Mouse (Mus musculus) layer of hippocampus, adult 9-10 months (tissue): Measurements from ENCODE around the gene Sox15.
"Not testable (repeated sequence)": the region's sequence is repeated elsewhere in the genome, so short reads cannot be mapped to it uniquely, and the experiment has no call there.

ENCODE experiments used
- DNase-seq: peaks from one replicate; pipeline ENCODE4 v3.0.0; 2022; ENCODE audit warnings: low spot score

Sox15 gene

DNA sequence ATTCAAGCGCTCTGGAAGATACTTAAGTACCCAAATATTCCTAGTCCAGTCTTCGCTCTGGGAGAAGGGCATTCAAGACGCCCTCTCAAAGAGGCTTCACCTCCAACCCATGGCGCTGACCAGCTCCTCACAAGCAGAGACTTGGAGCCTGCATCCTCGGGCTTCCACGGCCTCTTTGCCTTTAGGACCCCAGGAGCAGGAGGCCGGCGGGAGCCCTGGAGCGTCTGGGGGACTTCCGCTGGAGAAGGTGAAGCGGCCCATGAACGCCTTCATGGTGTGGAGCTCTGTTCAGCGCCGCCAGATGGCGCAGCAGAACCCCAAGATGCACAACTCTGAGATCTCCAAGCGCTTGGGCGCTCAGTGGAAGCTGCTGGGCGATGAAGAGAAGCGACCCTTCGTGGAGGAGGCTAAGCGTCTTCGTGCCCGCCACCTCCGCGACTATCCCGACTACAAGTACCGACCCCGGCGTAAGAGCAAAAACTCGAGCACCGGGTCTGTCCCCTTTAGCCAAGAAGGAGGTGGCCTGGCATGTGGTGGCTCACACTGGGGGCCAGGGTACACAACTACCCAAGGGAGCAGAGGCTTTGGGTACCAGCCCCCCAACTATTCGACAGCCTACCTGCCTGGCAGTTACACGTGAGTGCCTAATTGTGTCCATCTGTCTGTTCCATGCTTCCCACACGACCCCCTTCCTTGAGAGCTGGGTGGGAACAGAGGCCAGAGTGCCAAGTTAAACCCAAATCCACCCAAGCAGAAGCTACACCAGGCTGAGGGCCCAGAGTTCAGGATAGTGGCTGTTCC is at the start of gene Sox15:
TSS of gene Sox15 (plus strand) at position 51 of the 801 bp plus-strand sequence.
- no peak for DNase-seq

DNA sequence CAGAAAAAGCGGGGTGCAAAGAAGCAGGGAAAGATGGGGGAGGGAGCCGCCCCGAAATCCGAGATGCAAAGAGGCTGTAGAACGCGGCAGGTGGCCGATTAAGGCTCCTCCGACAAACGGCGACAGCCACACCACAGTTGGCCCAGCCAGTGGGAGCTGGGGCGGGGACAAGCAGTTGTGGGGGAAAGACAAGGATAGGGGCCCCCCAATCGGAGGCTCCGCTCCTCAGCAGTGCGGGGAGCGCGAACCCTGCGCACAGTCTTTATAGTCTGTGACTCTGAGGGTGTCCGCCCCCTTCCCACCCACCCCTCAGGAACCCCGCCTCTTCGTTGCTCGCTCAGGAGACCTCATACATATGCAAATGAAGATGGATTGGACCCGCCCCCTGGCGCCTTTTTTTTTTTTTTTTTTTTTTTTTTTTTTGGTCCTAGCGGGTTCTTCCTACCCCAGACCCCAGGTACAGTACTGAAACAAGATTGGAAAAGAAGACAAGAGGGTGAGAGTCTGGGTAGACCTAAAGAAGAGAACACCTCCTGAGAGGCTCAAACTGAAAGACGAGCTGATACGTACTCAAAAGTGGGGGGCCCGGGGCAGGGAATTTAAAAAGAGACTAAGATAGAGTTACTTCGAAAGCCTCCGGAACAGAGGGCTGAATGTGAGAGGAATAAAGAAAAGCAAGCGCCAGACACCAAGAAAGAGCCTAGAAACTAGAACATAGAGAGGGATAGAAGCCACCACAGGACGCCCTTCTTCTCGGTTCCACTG is 49.2 kb upstream of the Sox15 start, which contains the start of gene Atp1b2:
TSS of gene Atp1b2 (minus strand) at position 217 of the 765 bp plus-strand sequence.
- DNase-seq, result no peak

DNA sequence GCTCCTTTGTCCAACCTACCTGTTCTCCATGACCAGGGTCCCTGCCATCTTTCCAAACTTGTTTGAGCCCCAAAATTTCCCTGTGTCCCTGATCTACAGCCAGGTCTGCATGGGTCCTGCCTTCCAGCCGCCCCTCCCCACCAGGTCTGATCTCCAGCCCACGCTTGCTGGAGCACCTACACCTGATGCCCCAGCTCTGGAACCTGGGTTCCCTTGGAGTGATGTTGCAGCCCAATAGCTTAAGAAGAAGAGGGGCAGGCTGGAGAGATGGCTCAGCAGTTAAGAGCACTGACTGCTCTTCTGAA is 48.7 kb upstream of the Sox15 start:
- no peak for DNase-seq

DNA sequence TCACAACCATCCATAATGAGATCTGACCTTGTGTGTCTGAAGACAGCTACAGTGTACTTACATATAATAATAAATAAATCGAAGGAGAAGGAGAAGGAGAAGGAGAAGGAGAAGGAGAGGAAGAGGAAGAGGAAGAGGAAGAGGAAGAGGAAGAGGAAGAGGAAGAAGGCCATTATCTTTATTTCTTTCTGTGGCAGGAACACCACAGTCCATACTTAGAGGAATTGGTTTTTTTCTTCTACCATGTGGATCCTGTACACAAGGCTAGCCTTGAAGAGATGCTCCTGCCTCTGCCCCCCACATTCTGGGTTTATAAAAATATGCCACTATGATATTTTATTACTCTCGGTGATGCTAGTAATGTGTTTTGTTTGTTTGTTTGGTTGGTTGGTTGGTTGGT is 48.3 kb upstream of the Sox15 start:
- DNase-seq, result no peak

DNA sequence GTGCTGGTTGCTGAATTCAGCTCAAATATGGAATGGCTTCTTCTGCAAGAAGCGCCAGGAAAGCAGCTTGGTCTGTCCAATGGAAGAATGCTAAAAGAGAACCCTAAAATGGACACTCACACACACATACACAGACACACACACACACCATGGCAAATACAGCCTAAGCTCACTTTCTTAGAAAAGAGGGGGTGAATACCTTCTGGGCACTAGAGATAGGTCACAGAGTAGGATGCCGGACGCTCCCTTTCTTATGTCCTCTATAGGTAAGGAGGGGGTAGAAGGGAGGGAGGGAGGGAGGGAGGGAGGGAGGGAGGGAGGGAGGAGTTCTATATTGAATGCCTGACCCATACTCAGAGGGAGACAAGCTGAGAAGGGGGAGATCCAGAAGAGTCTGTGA is 46.6 kb upstream of the Sox15 start:
- DNase-seq, result no peak

DNA sequence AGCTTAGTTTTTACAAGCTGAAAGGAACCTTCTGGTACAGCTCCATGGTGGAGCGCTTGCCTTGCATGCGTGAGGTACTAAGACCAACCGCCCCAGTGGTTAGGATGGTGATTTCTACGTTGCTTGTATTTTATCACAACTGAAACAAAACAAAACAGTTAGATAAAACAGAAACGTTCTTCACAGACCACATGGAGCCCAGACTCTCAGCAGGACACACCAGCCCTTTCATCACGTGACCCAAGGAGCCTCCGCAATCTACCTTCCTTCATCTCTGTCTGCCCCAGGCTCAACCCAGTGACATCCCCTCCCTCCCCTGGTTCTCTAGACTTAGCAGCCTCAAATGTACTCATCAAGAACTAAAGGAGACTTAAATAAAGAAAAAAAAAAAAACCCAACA is 45.7 kb upstream of the Sox15 start:
- DNase-seq, result no peak

DNA sequence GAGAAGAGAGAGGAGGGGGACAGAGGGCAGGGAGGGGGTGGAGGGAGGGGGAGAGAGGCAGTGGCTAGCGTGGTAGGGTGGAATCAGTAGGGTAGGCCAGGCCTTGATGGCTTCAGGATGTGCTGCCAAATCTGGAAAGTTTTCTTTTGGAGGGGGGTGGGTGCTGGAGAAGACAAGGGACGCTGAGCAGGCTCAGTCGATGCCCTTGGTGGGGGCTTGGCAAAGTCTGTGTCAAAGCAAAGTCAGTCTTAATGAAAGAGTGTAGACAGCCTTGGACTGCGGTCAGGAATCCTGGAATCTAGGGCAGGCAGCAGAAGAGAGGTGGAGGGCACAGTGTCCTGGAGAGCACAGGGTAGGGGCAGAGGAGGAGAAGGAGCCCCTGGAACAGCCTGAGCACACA is 44.2 kb upstream of the Sox15 start:
- DNase-seq, result no peak

DNA sequence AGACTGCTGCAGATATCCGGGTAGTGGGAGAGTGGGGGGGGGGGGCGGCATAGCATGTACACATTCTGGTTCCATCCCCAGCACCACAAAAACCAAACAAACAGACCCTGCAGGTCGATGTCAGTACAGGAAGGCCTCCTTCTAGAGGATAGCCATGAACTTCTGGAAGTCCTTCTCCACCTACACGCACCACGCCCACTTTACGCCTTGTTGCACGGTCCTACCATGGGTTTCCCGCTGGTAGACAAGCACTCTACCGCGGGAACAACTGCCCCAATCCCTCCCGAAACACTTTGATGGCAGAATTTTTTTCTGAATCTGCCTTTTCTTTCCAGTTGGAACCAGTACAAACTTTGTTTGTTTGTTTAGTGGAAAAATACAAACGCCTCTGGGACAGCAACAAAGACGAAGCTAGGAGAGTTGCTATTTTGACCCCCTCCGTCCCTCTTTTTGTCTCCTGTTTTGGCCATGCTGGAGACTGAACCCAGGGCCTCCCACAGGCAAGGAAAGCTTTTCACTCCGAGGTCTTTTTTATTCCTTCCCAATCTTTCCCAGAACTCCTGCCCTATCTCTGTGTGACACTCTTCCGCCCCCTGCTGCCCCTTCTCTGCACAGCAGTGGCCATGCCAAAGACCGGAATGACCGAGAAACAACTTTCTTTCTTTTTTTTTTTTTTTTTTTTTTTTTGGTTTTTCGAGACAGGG is 41.4 kb upstream of the Sox15 start:
- peak; percentile 78 for DNase-seq

DNA sequence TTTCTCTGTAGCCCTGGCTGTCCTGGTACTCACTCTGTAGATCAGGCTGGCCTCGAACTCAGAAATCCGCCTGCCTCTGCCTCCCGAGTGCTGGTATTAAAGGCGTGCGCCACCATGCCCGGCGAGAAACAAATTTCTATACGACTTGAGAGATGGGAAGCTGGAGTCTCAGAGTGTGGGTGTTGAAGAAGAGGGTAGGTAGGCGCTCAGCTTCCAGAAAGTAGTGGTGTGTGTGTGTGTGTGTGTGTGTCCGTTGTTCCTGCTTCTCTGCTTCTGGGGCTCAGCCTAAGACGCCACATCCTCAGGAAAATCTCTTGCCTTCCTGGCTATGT is 40.9 kb upstream of the Sox15 start:
- DNase-seq, result not testable (repeated sequence)

DNA sequence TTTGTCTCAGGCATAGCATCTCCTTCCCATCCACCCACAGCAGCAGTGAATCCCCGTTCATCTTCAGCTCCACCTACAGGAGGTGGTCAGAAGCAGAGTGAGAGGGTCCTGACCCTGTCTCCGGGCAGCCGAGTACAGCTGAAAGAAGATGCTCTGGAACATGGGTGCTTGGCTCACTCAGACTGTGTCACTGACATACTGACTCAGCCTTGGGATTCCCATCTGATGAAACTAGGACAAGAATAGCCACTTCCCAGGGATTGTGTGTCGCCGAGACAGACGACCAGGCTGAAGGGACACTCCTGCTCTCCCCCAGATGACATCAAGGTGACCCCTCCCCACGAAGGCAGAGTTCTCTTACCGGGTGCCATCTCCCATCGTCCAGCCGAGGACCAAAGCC is 38.3 kb upstream of the Sox15 start:
- no peak for DNase-seq

DNA sequence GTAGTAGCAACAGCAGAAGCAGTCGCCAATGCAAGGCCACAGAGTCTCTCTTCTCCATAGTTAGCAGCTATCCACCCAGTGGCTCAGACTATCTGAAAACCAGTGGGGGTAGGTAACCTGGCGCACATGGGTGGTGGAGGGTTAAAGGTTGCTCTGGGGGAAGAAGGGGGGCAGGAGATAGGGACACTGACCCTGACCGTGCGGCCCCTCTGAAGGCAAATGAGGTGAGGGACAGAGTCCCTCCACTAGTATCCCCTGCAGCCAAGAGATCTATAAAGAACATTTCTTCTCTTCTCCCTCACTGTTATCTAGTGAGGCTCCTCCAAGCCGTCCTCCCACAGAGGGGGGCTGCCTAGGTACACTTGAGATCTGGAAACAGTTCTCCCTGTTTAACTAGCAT is 37.3 kb upstream of the Sox15 start, which contains the start of gene Shbg:
TSS of gene Shbg (minus strand) at position 101 of the 400 bp plus-strand sequence.
- DNase-seq, result no peak

DNA sequence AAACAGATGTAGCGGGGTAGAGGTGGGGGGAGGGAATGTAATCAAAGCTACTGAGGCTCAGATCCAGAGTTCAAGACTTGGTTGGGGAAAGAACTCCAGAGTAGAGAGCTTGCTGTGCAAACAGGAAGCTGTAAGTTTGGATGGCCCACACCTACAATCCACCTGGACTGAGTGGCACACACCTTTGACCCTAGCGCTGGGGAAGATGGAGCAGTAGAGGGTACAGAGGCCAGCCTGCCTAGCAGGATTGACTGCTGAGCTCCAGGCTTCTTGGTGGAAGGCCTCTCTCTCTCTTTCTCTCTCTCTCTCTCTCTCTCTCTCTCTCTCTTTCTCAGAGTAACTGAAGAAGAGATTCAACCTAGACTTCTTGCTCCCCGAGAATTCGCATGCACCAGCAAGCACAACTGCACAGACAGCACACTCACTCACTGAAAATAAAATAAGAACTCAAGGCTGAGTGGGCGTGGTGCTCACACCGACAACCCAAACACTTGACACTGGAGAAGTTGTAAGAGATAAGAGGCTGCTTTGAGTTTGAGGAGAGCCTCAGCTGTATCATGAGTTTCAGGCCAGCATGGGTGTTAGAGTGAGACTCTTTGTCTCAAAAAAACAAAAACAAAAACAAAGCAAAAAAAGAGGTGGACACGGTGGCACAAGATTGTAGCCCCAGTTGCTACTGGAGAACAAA is 34.6 kb upstream of the Sox15 start:
- no peak for DNase-seq

DNA sequence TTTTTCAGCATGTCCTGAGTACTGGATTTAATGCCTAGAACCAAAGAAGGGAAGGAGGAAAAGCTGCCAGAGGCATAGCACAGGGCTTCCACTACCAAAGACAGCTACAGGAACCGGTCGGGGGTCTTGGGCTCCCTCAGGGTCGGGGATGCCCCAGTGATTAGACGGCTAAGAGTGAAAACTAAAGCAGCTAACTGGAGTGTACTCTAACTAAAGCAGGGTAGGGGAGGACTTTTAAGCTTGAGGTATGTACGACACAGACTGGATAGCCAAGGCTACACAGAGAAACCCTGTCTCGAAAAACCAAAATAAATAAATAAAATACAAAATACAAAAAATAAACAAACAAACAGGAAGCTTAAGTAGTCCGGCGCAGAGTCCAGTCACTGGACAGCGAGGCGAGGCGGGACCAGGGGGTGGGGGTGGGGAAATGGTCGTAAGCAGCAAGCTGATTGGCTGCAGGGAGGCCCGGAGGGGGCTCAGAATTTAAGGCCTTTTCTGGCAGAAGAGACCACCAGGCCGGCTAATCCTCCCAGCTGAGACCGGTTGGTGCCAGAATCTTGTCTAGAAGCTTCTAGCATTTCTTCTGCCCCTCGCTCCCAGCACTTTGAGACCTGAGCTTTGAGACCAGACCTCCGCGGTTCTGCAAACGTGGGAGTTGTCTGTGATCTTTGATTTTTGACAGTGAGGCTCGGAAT is 33.4 kb upstream of the Sox15 start, which contains the start of gene Sat2:
TSS of gene Sat2 (plus strand) at position 454 of the 698 bp plus-strand sequence.
- no peak for DNase-seq

DNA sequence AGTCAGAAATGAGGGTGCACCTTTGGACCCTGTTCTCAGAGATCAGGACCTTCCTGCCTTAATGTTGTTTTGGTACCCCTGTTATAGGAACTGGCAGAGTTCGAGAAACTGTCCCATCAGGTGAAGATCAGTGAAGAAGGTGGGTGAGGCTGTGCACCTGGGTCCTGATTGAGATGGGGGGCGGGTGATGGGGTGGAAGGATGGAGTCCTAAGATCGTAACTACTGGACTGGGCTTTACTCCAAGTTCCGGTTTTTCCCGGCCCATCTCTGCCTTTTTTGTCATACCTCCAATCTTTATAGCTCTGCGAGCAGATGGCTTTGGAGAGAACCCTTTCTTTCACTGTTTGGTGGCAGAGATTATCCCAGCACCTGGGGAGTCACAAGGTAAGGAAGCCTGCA is 32.7 kb upstream of the Sox15 start:
- DNase-seq, result no peak

DNA sequence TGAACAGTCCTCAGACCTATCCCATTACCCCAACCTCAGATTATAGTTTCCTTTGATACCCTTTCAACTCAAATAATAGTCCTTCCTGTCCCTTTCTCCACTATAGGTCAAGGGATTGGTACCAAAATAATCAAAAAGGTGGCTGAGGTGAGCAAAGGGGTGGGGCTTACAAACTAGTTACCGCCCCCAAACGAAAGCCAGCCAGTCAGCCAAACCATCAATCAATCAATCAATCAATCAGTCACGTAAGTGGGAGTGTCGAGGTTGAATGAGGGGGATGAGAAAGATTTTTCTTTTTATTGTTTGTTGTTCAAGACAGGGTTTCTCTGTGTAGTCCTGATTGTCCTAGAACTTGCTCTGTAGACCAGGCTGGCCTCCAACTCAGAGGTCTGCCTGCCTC is 32.1 kb upstream of the Sox15 start:
- no peak for DNase-seq

DNA sequence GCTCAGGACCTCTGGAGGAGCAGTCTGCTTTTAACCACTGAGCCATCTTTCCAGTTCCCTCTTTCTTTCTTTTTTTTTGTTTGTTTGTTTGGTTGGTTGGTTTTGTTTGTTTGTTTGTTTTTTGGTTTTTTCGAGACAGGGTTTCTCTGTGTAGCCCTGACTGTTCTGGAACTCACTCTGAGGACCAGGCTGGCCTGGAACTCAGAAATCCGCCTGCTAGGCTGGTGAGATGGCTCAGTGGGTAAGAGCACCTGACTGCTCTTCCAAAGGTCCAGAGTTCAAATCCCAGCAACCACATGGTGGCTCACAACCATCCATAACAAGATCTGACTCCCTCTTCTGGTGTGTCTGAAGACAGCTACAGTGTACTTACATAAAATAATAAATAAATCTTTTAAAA is 30.8 kb upstream of the Sox15 start:
- DNase-seq, result not testable (repeated sequence)

DNA sequence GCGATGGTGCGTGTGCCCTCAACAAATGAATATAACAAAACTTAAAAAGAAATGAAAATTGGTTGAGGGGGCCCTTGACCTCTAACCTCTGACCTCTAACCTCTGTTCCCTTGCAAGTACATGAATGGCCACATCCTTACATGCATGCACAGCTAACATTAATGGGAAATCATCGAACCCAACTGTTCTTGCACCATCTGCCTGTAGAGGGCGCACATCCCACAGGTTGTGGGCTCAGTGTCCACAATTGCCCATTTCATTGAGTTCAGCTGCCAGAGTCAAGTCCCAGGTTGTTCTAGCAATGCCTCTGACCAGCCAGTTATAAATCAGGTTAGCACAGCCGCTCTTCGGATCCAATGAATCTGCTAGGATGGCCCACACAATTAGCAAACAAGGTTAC is 26.8 kb upstream of the Sox15 start:
- DNase-seq, result peak; percentile 69

DNA sequence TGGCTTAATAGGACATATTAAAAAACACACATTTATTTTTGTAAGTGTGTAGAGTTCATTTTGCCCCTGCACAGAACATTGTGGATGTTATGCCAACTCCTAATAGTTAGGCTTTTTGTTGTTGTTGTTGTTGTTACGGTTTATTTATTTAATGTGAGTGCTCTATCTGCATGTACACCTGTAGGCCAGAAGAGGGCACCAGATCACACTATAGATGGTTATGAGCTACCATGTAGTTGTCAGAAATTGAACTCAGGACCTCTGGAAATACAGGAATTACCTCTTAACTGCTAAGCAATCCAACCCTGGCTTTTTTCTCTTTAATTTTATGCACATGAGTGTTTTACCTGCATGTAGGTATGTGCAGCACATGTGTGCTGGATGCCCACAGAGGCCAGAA is 25.3 kb upstream of the Sox15 start:
- no peak for DNase-seq

DNA sequence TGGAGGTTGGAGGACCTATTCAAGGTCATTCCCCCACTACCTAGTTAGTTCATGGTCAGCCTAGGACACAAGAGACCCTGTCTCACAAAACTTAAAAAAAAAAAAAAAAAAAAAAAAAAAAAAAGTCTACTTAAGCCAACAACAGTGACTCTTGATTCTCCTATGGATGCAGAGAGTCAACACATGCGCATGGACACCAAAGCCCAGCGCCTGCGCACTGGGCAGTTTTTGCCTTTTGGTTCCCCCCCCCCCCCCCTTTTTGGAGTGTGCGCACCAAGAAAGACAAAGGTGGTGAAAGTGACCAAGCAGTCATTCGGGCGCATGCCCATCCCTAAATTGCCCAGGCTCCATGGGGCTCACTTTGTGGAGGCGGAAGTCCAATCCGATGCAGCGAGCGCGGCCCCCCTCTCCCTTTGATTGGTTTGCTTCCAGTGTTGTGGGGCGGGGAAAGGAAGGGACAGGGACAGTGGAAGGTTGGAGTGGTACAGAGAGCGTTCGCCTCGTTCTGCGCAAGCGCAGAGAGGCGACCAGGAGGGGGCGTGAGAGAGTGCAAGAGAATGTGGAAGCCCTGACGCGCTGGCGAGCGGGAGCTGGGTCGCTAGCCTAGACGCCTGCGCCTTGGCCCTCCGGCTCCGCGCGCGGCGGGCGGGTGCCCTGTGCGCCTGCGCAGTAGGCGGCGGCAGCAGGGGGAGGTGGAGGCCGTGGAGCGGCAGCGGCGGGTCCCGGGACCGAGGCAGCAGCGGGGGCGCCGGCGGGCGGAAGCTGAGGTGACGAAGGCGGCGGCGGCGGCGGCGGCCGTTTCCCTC is 22.6 kb upstream of the Sox15 start, which contains the start of gene Fxr2:
TSS of gene Fxr2 (plus strand) at position 707 of the 806 bp plus-strand sequence.
- peak; percentile 100 for DNase-seq

DNA sequence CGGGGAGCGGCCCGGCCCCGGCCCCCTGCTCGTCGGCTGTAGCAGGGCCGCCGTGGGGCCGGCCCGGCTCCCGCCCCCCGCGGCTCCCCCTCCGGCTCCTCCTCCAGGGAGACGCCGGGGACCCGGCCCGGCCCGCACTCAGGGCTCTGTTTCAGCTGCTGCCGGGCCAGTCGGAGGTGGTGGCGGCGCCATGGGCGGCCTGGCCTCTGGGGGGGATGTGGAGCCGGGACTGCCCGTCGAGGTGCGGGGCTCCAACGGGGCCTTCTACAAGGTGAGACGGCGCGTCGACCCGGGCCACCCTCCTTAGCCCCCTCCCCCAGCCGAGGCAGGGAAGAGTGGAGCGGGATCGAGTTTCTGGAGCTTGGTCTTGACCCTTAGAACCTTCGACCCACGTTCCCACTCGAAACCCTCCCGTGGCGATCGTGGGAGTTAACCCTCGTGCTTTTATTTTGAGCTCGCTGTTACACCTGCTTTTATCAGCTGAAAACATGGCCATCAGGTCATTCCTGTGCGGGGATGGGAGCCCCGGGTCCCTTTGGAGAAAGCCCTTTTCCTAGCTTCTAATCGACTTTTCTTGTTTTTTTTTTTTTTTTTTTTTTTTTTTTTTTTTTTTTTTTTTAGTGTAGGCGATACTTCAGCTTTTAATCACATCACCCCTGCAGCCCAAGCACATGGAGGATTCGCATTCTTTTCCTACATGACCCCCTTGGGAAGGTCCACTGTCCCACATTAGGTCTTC is 21.8 kb upstream of the Sox15 start:
- DNase-seq, result no peak
